Mouse (Mus musculus) midbrain, embryonic 14.5 days (tissue): ENCODE results near the gene Plekhg1. TPM values are rescaled to one million over a fixed set of nuclear protein-coding genes. Genes with fewer than 3 reads are reported as not detected.

ENCODE experiments used
- ATAC-seq: fragments of 200-750 bp; cut with Nextera tagmentation; 2 replicates; pipeline ENCODE4 v1.8.0; 2017; ENCODE audit warnings: moderate number of reproducible peaks, moderate library complexity; ENCODE audit not compliant: low FRiP score, low TSS enrichment
- DNase-seq: peaks from one replicate; pipeline ENCODE4 v3.0.0-alpha.2; 2015
- H3K27ac ChIP-seq: fragments of 300-500 bp; sonication (generic); replicated peaks from 2 replicates; pipeline ENCODE4 v1.5.1; 2014; ENCODE audit warnings: mild to moderate bottlenecking, low read depth, low read length, moderate library complexity
- H3K27me3 ChIP-seq: fragments of 300-500 bp; sonication (generic); 2 replicates; pipeline ENCODE4 v1.6.1; 2014; ENCODE audit warnings: low read length, control low read depth, mixed read lengths; ENCODE audit not compliant: control insufficient read depth, insufficient read depth
- H3K36me3 ChIP-seq: fragments of 300-500 bp; sonication (generic); 2 replicates; pipeline ENCODE4 v1.6.1; 2014; ENCODE audit warnings: low read length, control low read depth; ENCODE audit not compliant: control insufficient read depth, insufficient read depth
- H3K4me1 ChIP-seq: fragments of 300-500 bp; sonication (generic); 2 replicates; pipeline ENCODE4 v1.6.1; 2014; ENCODE audit warnings: mild to moderate bottlenecking, antibody characterized with exemption, low read length, control low read depth; ENCODE audit not compliant: control insufficient read depth, insufficient read depth
- H3K4me2 ChIP-seq: fragments of 300-500 bp; sonication (generic); 2 replicates; pipeline ENCODE4 v1.6.1; 2014; ENCODE audit warnings: mild to moderate bottlenecking, low read length, moderate library complexity
- H3K4me3 ChIP-seq: fragments of 300-500 bp; sonication (generic); replicated peaks from 2 replicates; pipeline ENCODE4 v1.5.1; 2014; ENCODE audit warnings: low read depth, low read length
- H3K9ac ChIP-seq: fragments of 300-500 bp; sonication (generic); replicated peaks from 2 replicates; pipeline ENCODE4 v1.6.1; 2014; ENCODE audit warnings: mild to moderate bottlenecking, low read length, moderate library complexity
- H3K9me3 ChIP-seq: fragments of 300-500 bp; sonication (generic); 2 replicates; pipeline ENCODE4 v1.6.1; 2016; ENCODE audit warnings: low read length, control low read depth, mixed read lengths; ENCODE audit not compliant: control insufficient read depth
- WGBS: fragments of 180-500 bp; shearing (Covaris S2); extraction: QIAGEN DNeasy Blood & Tissue Kit; methylation state at CpG from one replicate; pipeline ENCODE4 v1.1.7; 2014; 5-methylcytosine and 5-hydroxymethylcytosine counted together
- polyA plus RNA-seq: library from polyadenylated mRNA; unstranded; fragments of >200 nt; fragmentation: Nextera tagmentation; extraction: Ambion mirVana; gene quantifications from 2 replicates; pipeline ENCODE4 v1.2.1, GENCODE M21; 2014

The Plekhg1 gene
- polyA plus RNA-seq, 1 experiment from 2014 or later: 8.9 TPM

- Histone ChIP-seq H3K27me3 (no peaks in the 10 kb centered on the region), H3K9ac (no peak overlapping the region), H3K4me2 (no peak overlapping the region), H3K27ac (no peak overlapping the region), H3K9me3 (no peaks in the 10 kb centered on the region), H3K4me1 (peaks cover 2% of the 10 kb centered on the region; the same call in 1 of the 2 replicates), H3K4me3 (no peak overlapping the region), H3K36me3 (no peaks in the 10 kb centered on the region)
- WGBS: 83% methylated on average over 6 of the region's 6 CpGs
- ATAC-seq (no peak), DNase-seq (no peak)
Observed at GRCm38 (mm10) chr10:3975898-3976622, 235.9 kb downstream of the Plekhg1 start.

DNA sequence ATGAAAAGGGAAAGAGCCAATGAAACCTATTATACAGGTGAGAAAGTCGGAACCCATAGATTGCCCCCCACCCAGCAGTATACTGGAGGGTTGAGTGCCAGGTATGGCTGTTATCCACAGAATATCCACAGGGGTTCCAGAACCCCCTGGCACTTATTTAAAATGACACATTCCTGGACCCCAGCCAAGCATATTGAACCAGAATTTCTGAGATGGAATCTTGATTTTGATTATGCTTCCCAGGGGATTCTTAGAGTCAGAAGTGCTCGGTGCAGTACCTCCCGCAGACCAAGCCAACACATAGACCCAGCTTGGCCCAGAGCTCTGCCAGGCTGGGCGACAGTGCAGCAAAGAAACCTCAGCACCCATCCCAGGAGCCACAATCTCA is 236.5 kb downstream of the Plekhg1 start:
- WGBS: 81% methylated on average over 4 of the region's 4 CpGs

DNA sequence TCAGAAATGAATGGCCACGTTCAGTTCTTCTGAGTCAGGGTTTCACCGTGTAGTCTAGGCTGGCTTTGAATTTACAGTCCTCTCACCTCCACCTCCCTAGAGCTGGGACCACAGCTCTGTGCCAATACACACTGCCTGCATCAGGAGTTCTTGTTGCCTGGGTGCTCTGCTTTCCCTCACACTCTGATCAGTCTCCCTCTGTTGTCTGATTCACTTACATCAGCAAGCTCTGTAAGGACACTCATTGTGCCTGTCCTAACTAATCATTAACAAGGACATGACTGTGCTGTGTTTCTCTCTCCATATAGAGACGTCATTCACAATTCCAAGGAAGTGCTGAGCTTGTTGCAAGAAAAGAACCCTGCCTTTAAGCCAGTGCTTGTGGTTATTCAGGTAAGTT is 238.2 kb downstream of the Plekhg1 start:
- DNase-seq (no peak), ATAC-seq (no peak)
- Histone ChIP-seq H3K36me3 (0 out of 2 replicates have a peak, but pooled peaks cover 2% of the 10 kb centered on the region), H3K27me3 (no peaks in the 10 kb centered on the region), H3K4me2 (no peak overlapping the region), H3K9ac (no peak overlapping the region), H3K27ac (no peak overlapping the region), H3K4me1 (0 out of 2 replicates have a peak, but pooled peaks cover 2% of the 10 kb centered on the region), H3K4me3 (no peak overlapping the region), H3K9me3 (no peaks in the 10 kb centered on the region)
- WGBS: 78% methylated on average over 3 of the region's 3 CpGs

More for the DNA sequence above, 236.5 kb downstream of the Plekhg1 start:
- H3K4me1 ChIP-seq: peaks cover 2% of the 10 kb centered on the region; the same call in 1 of the 2 replicates
- no peak for ATAC-seq
- H3K27me3 ChIP-seq: no peaks in the 10 kb centered on the region
- DNase-seq: no peak
- no peak overlapping the region for H3K4me3 ChIP-seq
- H3K36me3 ChIP-seq: 0 out of 2 replicates have a peak, but pooled peaks cover 2% of the 10 kb centered on the region
- no peak overlapping the region for H3K27ac ChIP-seq
- no peaks in the 10 kb centered on the region for H3K9me3 ChIP-seq
- H3K4me2 ChIP-seq: no peak overlapping the region
- no peak overlapping the region for H3K9ac ChIP-seq

DNA sequence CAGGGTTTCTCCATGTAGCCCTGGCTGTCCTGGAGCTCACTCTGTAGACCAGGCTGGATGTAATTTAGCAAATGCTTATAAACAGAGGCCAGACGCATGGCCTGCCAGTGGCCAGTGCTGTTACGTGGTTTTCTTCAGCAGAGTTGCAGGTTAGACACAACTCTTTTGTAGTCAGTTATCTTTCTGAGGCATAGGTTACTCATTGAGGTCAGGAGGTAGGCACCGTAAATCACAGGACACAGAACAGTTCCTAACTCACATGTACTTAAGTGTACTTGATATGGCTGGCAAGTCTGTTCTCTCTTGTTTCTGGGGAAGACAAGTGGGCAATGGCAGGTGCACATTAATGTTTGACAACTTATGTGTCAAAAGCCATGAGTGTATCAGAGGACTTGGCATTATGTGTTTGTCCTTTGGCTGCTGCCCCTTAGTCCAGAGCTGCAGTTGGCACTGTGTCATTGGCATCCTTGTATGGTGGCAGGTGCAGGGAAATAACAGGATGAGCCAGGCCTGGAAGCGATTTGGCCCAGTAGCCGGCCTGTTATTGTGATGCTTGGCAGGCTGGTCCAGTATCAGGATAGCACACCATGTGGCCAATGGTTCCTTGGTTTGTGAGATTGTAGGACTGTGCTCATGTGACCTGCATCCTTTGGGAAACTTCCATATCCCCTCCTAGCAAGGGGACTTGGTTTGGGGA is 238.8 kb downstream of the Plekhg1 start:
- H3K27ac ChIP-seq: no peak overlapping the region

DNA sequence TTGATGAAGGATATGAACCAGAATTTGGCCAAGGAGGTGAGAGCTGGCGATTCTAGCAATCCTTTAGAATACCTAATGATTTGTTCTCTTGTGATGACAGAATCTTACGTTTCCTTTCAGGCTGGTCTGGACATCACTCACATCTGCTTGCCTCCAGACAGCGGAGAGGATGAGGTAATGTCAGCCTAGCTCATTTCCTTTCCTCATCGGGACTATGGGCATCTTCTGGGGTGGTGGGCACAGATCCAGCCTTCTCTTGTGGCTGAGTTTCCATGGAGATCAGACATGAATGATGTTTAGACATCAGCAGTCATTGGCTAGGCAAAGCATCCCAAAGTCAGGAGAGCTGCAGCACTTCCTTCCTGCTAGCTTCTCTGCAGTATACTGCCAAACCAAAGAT is 240.1 kb downstream of the Plekhg1 start:
- WGBS: 86% methylated on average over 4 of the region's 4 CpGs
- Histone ChIP-seq H3K36me3 (0 out of 2 replicates have a peak, but pooled peaks cover 2% of the 10 kb centered on the region), H3K4me2 (no peak overlapping the region), H3K9ac (no peak overlapping the region), H3K4me3 (no peak overlapping the region), H3K27me3 (no peaks in the 10 kb centered on the region), H3K4me1 (no peaks in the 10 kb centered on the region), H3K9me3 (no peaks in the 10 kb centered on the region), H3K27ac (no peak overlapping the region)
- no peak for ATAC-seq
- DNase-seq: no peak

More for the DNA sequence above, 238.8 kb downstream of the Plekhg1 start:
- ATAC-seq: no peak
- Histone ChIP-seq H3K4me1 (0 out of 2 replicates have a peak, but pooled peaks cover 1% of the 10 kb centered on the region), H3K36me3 (0 out of 2 replicates have a peak, but pooled peaks cover 2% of the 10 kb centered on the region), H3K4me2 (no peak overlapping the region), H3K9me3 (no peaks in the 10 kb centered on the region), H3K27me3 (no peaks in the 10 kb centered on the region), H3K4me3 (no peak overlapping the region), H3K9ac (no peak overlapping the region)
- over 99% methylated on average over 5 of the region's 5 CpGs for WGBS
- DNase-seq: peak; percentile 7

DNA sequence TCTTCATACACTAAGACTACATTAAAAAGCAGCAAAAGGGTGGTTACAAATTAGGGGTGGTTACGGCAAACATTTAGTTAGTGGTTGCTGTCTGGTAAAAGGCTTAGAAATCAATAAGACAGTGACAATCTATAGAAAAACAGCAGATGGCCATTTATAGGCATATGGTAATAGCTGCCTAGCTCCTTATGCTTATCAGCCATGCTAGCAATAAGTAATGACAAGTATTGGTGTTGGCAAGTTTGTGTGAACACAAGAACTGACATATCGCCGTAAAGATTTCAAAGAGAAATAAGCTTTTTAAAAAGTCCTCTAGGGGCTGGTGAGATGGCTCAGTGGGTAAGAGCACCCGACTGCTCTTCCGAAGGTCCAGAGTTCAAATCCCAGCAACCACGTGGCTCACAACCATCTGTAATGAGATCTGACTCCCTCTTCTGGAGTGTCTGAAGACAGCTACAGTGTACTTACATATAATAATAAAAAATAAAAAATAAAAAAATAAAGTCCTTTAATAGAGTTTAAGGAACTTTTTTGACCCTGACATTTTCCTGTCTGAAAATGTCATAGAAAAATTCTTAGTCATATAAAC is 250.2 kb downstream of the Plekhg1 start:
- no peak overlapping the region for H3K9ac ChIP-seq
- DNase-seq (no peak), ATAC-seq (no peak)
- no peaks in the 10 kb centered on the region for H3K4me1 ChIP-seq
- H3K4me2 ChIP-seq: no peak overlapping the region
- WGBS: 96% methylated on average over 6 of the region's 6 CpGs
- H3K4me3 ChIP-seq: no peak overlapping the region
- H3K27ac ChIP-seq: no peak overlapping the region
- H3K27me3 ChIP-seq: no peaks in the 10 kb centered on the region
- no peaks in the 10 kb centered on the region for H3K9me3 ChIP-seq
- no peaks in the 10 kb centered on the region for H3K36me3 ChIP-seq

DNA sequence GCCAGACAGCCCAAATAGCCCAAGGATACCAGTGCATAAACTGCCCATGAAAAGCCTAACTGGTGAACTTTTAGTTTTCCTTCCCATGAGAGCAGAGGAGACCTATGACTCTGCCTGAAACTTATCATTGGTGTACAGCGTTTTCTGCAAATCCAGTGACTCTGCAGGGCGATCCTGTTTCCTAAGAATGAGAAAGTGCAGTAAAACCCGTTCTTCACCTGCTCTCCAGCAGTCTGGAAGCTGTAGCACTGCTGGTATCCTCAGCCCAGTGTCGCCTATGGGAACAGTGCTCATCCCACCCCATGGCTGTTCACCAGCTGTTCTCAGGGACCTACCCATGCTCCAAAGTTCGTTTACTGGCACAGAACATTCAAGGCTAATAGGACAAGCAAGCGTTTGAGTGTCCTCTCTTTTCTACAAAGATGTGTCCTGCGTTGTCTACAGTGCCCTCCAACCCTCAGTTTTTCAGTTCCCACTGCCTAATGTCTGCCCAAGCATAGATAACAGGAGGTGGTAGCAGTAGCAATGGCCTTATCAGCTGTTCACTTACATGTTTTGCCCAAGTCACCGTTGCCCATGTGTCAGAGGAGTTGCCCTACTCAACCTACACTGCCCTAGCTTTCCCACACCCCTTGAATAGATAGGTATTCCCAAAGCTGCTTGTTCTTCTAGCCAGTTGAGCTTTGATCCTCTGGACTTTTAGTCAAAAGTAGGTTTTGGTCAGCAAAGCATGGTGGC is 253.4 kb downstream of the Plekhg1 start:
- H3K4me1 ChIP-seq: no peaks in the 10 kb centered on the region
- WGBS: 93% methylated on average over 8 of the region's 8 CpGs
- DNase-seq (no peak), ATAC-seq (no peak)
- no peak overlapping the region for H3K27ac ChIP-seq
- H3K9ac ChIP-seq: no peak overlapping the region
- no peak overlapping the region for H3K4me3 ChIP-seq
- no peaks in the 10 kb centered on the region for H3K27me3 ChIP-seq
- H3K9me3 ChIP-seq: no peaks in the 10 kb centered on the region
- H3K4me2 ChIP-seq: no peak overlapping the region
- no peaks in the 10 kb centered on the region for H3K36me3 ChIP-seq

GRCm38 (mm10) chr10:3995277-3995676 is 255.1 kb downstream of the Plekhg1 start:
- H3K4me3 ChIP-seq: no peak overlapping the region
- WGBS: 85% methylated on average over 4 of the region's 4 CpGs
- no peaks in the 10 kb centered on the region for H3K4me1 ChIP-seq
- no peaks in the 10 kb centered on the region for H3K27me3 ChIP-seq
- DNase-seq (no peak), ATAC-seq (no peak)
- no peak overlapping the region for H3K27ac ChIP-seq
- H3K36me3 ChIP-seq: no peaks in the 10 kb centered on the region
- H3K9ac ChIP-seq: no peak overlapping the region
- H3K4me2 ChIP-seq: no peak overlapping the region
- H3K9me3 ChIP-seq: no peaks in the 10 kb centered on the region
